Mouse (Mus musculus) right cerebral cortex, postnatal 25 days (tissue): ENCODE measurements around the gene Nptx2.
A peak's percentile ranks its signal among the peaks of the same experiment; 100 is the strongest.

ENCODE experiments used
- DNase-seq: peaks from one replicate; pipeline ENCODE4 v3.0.0; 2022

The Nptx2 gene

GRCm38 (mm10) chr5:144585100-144585499 lies 39.4 kb downstream of the Nptx2 start:
- peak; percentile 32 for DNase-seq

DNA sequence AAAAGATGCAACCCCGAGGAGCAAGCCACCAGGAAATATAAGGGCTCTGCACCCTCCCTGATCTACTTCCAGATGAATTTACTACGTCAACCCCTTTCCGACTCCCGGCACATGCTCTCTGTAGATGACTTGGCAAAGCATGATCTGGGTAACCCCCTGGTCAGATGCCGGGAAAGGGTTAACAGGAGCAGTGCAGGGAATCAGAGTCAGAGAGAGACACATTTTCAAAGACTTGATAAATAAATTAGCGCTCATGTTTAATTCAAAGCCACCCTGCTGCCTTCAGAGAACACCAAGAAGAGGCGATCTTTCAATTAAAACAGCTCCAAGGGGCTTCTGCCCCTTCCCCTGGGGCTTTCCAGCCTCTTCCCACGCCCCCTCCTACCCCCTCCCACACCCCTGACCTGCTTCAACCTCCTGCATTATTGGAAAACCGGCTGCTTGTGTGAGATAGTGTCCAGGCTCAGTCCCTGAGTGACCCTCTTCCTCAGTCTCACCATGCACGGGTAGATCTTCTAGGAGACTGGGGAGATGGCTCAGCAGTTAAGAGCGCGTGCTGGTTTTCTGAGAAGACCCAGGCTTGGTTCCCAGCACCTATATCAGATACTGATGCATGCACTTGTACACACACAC lies 45.7 kb downstream of the Nptx2 start:
- no peak for DNase-seq

DNA sequence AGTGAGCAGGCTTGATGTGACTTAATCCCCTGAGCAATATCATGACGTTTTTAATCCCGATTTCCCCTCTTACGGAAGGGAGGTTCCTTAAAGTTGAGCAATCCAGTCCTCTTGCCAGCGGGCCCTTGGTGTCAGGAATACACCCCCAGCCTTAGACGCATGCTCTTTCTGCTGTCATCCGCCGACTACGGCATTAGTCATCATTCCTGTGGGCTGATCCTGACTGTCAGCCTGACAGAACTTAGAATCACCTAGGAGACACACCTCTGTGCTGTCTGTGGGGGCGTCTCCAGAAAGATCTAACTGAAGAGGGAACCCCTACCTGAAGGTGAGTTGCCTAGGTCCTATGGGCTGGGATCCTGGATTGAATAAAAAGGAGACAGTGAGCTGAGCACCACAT lies 49.1 kb downstream of the Nptx2 start:
- peak; percentile 38 for DNase-seq
